Mouse (Mus musculus) right cerebral cortex, adult 2 months (tissue): ENCODE measurements around the gene Slc35b1.
A peak's percentile ranks its signal among the peaks of the same experiment; 100 is the strongest.
"Not testable (repeated sequence)": the region's sequence is repeated elsewhere in the genome, so short reads cannot be mapped to it uniquely, and the experiment has no call there.

Source experiments
- DNase-seq, 2 experiments: peaks; one replicate each; pipeline ENCODE4 v3.0.0; 2021 to 2022; ENCODE audit warnings: low spot score in 2 of 2

Slc35b1 gene

DNA sequence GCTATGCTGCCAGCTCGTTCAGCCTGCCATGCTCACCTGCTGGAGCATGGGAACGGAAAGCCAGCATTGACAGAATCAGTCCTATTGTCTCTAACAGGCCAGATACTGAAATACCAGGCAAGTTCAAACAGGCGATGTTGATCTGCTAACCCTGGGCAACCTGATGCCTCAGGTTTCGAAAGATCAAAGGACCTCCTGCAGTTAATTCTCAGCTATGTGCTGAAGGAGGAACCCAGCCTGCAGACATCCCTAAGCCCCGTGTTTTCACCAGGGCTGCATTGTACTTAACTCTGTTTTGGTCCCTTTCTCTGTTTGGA is 9.0 kb downstream of the Slc35b1 start:
- DNase-seq: no peak

DNA sequence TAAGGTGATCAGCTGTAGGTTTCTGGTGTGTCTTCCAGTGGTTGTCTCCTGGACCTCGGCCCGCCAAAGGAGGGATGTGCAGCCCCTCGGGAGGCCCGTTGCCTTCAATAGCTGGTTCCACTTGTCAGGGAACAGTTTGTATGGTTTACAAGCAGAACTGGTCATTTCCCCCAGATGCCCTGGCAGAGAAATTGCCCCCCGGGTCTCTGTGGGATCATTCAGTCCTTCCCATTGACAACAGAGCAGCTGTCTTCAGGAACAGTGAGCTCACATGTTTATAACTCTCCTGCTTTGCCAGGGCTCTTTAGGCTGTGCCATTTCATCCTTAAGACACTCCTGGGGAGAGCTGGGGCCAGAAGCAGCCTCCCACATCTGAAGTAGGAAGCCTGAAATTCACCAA is 9.6 kb downstream of the Slc35b1 start:
- DNase-seq: no peak

- no peak for DNase-seq
These were observed 12.1 kb downstream of the Slc35b1 start for GRCm38 (mm10) chr11:95396548-95396947.

- peak; percentile 83 to 89 for DNase-seq
These were observed 13.6 kb downstream of the Slc35b1 start for GRCm38 (mm10) chr11:95397843-95398835.

GRCm38 (mm10) chr11:95399520-95400020 is 15.1 kb downstream of the Slc35b1 start:
- DNase-seq: peak; percentile 36 to 41

DNA sequence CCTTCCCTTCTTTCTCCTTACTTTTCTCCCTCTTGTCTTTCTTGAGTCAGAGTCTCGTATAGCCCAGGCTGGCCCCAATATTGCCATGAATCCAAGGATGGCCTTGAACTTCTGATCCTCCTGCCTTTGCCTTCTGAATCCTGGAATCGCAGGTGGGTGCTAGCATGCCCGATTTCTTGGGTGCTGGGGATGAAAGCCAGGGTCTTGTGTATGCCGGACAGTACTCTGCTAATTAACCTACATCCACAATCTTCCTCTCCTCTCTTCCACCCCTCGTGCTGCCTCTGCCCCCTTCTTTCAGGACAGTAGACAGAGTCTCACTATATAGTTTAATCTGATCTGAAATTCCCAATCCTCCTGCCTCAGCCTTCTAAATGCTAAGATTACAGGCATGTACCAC is 17.1 kb downstream of the Slc35b1 start:
- DNase-seq: no peak

DNA sequence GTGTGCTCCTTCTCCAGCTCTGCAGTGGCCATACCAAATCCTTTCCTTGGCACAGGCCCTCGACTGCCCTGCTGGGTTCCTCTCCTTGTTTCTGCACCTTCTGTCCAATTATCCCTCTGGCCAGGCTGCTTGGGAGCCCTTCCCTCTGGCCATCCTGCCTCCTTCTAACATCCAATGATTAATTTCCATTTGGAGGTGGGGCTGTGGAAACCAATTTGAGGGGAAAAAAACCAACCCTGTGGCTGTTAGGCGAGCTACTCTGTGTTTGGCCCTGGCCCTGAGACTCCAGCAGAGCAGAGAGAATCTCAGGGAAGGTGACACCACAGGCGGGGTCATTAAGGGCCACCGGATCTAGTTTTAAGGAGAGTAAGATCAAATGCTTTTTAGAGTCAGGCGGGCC is 17.7 kb downstream of the Slc35b1 start:
- DNase-seq: no peak

GRCm38 (mm10) chr11:95402658-95403101 is 18.2 kb downstream of the Slc35b1 start:
- DNase-seq: no peak

DNA sequence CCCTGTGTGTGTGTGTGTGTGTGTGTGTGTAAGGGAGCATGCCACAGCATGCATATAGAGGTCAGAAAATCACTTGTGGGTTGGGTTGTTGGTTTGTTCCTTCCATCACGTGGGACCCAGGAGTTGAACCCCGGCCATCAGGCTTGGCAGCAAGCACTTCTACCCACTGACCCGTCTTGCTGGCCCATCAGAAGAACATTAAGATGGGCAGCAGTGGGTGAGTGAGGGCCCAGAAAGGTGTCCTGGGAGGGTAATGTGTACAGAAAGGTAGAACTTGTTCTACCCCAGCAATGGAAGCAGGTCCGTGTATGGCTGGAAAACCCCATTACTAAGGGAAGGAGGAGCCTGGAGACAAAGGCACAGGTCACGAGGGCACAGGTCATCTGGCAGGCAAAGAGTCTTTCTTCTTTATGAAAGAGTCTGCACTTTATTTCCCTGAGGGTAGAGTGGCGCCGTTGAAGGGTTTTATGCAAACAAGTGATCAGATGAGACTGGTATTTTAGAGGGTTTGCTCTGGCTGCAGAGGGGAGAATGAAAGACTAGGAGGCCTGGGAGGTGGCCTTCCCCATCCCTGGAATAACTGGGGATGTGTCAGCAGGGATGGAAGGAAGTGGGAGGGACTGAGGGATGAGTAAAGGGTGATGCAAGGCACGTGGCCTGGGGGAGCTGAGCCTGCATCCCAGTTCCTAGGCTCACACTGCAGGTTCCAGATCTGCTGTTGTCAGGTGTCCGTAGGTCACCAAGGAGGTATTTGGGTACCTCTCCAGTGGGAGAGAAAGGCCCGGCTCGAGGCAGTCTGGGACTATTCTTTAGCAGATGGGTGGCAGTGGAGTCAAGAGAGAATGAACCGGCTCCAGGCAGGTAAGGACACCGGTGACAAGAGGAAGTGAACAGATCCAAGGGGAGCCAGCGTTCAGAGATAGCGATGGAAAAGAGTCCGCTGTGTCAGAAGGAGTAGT is 19.2 kb downstream of the Slc35b1 start:
- no peak for DNase-seq

- no peak for DNase-seq
These were observed 21.3 kb downstream of the Slc35b1 start for GRCm38 (mm10) chr11:95405771-95406170.

DNA sequence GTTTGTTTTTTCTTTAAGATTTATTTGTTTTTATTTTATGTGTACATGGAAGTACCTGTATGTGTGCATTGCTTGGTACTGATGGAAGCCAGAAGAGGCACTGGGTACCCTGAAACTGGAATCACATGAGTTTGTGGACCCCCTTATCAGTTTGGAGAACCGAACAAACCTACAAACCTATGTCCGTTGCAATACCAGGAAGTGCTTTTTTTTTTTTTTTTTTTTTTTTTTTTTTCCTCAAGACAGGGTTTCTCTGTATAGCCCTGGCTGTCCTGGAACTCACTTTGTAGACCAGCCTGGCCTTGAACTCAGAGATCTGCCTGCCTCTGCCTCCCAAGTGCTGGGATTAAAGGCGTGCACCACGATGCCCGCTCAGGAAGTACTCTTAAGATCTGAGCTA is 21.9 kb downstream of the Slc35b1 start:
- not testable (repeated sequence) for DNase-seq

GRCm38 (mm10) chr11:95409450-95410112 is 25.1 kb downstream of the Slc35b1 start:
- DNase-seq: no peak

- DNase-seq: no peak
These were observed 27.0 kb downstream of the Slc35b1 start for GRCm38 (mm10) chr11:95411453-95412013.

DNA sequence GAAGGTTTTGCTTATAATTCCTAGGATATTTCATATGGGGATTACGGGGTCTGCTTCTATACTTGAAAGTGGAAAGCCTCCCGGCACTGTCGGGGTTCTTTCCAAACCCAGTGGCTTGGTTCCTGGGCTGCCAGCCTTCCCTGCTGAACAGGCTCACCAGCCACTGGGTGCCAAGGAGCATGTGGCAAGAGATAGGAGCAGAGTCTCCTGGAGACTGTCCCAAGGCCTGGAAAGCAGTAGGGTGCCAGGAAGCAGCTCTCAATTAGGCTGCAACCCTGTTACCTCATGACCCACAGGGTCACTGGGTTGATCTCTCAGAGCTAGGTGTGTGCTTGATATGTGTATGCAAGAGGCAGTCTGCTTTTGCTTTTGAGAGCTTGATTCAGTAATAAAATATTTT is 28.1 kb downstream of the Slc35b1 start:
- no peak for DNase-seq

- DNase-seq: peak; percentile 83 to 84
These were observed 29.4 kb downstream of the Slc35b1 start, which contains the start of gene Spop for GRCm38 (mm10) chr11:95413641-95414535. Spop (plus strand) TSS chr11:95414080.

DNA sequence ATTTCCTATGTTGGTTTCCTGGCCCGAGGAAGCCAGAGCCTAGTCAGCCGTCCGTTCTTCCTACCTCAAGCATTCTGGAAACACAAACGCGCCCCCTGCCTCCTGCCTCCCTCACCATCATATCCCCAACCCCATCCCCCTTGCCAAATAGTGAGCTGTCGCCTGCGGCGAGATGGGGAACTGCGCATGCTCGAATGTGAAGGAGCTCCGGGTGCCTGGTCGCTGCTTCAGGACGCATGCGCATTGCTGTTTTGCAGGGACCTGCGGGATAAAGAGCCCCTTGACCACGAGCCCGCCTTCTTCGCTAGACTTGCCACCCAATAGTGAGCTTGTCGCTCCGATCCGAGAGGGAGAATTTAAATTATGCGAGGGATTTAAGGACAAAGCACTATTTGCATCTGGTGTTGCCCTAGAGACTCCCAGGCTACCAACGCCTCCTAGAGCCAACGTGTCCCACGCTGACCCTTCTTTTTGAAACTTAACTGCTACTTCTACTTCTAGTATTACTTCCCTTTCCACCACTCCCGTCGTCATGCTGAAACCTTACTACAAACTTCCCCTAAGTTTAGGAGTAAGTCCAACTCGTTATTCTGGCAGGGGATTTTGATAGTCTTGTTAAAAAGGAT is 30.2 kb downstream of the Slc35b1 start:
- peak; percentile 93 to 96 for DNase-seq

DNA sequence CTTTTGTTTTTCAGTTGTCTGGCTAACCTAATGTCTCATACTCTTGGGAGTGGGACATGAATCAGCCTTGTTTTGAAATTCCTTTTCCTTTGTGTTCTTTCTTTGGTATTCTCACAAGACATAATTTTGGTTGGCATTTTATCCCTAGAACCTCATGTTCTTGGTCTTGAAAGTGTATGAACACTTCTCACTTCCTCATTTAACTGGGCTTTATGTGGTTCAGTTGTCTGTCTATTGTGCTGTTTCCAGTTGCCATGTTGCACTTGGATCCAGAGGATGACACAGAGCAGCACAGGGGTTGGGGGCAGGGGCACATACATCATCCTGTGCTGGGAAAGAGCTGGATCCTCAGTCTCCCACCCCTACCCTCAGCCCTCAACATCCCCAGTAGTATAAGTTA is 31.4 kb downstream of the Slc35b1 start:
- no peak for DNase-seq

DNA sequence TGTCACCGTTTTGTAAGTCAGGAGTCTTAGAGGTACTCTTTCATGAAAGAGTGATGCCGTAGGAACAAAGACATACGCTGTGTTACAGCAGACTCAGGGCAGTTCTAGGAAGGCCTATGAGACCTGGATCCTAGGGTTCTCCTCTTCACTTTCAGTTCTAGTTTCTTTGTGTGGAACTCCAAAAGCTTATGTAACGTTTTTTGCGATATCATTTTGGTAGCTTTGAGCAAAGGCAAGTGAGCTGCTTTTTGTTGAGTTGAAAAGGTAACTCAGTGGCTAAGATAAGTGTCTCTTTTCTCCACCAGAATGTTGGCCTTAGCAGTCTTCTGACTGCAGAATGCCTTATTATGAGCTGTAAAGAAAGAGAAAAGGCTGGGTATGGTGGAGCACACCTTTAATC is 32.8 kb downstream of the Slc35b1 start:
- no peak for DNase-seq

DNA sequence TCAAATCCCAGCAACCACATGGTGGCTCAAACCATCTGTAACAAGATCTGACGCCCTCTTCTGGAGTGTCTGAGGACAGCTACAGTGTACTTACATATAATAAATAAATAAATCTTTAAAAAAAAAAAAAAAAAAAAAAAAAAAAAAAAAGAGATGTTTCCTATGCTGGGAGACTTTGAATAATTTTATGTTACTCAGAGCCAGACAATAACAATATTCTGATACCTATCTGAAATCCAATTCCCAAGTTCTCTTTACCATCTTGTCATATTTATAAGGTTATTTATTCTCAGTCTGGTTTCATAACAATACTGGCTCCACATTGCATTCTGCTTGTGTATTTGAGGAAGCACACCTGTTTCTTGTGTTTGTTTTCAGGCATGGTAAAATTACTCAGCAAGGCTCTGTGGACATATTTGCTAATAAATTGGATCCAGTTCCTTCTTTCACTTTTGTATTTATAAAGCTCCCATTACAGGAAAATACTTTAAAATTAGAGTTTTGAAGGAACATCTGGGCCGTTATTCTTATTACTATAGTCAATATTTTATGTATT is 36.5 kb downstream of the Slc35b1 start:
- DNase-seq: no peak
